Mouse (Mus musculus) kidney, postnatal 14 days (tissue): Measurements from ENCODE around the gene Diras2.
A peak's percentile ranks its signal among the peaks of the same experiment; 100 is the strongest.

Source experiments
- DNase-seq: peaks from one replicate; pipeline ENCODE4 v3.0.0; 2022; ENCODE audit warnings: mixed read lengths

The Diras2 gene

GRCm38 (mm10) chr13:52551275-52551674 lies 20.2 kb upstream of the Diras2 start:
- no peak for DNase-seq

- DNase-seq, result no peak
Measured at GRCm38 (mm10) chr13:52550690-52551193, 19.7 kb upstream of the Diras2 start.

GRCm38 (mm10) chr13:52546288-52546687 lies 15.2 kb upstream of the Diras2 start:
- DNase-seq, result no peak

GRCm38 (mm10) chr13:52542636-52543035 lies 11.6 kb upstream of the Diras2 start:
- no peak for DNase-seq

GRCm38 (mm10) chr13:52542036-52542526 lies 11.0 kb upstream of the Diras2 start:
- no peak for DNase-seq

- no peak for DNase-seq
Measured at GRCm38 (mm10) chr13:52541385-52542035, 10.4 kb upstream of the Diras2 start.

- DNase-seq, result no peak
Measured at GRCm38 (mm10) chr13:52539461-52539860, 8.4 kb upstream of the Diras2 start.

GRCm38 (mm10) chr13:52538588-52539116 lies 7.6 kb upstream of the Diras2 start:
- DNase-seq, result no peak

GRCm38 (mm10) chr13:52537754-52538587 lies 6.9 kb upstream of the Diras2 start:
- DNase-seq, result no peak

- DNase-seq, result peak; percentile 53
Measured at GRCm38 (mm10) chr13:52535542-52535941, 4.5 kb upstream of the Diras2 start.

GRCm38 (mm10) chr13:52533644-52534043 lies 2.6 kb upstream of the Diras2 start:
- no peak for DNase-seq

- DNase-seq, result peak; percentile 78
Measured at GRCm38 (mm10) chr13:52530008-52530945, 802 bp downstream of the Diras2 start.

GRCm38 (mm10) chr13:52529188-52529972 lies 1.7 kb downstream of the Diras2 start:
- DNase-seq, result no peak

GRCm38 (mm10) chr13:52528786-52529185 lies 2.3 kb downstream of the Diras2 start:
- DNase-seq, result no peak

- DNase-seq, result no peak
Measured at GRCm38 (mm10) chr13:52528281-52528680, 2.8 kb downstream of the Diras2 start.

GRCm38 (mm10) chr13:52526249-52527035 lies 4.6 kb downstream of the Diras2 start:
- DNase-seq, result no peak

- DNase-seq, result no peak
Measured at GRCm38 (mm10) chr13:52524313-52524712, 6.8 kb downstream of the Diras2 start.

GRCm38 (mm10) chr13:52521176-52521575 lies 9.9 kb downstream of the Diras2 start:
- no peak for DNase-seq

- DNase-seq, result no peak
Measured at GRCm38 (mm10) chr13:52519425-52519824, 11.7 kb downstream of the Diras2 start.

GRCm38 (mm10) chr13:52518377-52518776 lies 12.7 kb downstream of the Diras2 start:
- no peak for DNase-seq

- no peak for DNase-seq
Measured at GRCm38 (mm10) chr13:52517021-52517420, 14.1 kb downstream of the Diras2 start.
